Mouse (Mus musculus): ENCODE measurements around the gene Wdr48. TPM values are rescaled to one million over a fixed set of nuclear protein-coding genes. Genes with fewer than 3 reads are reported as not detected.

The Wdr48 gene
- polyA plus RNA-seq, 1 experiment from 2014 or later: 50.2 TPM

DNA sequence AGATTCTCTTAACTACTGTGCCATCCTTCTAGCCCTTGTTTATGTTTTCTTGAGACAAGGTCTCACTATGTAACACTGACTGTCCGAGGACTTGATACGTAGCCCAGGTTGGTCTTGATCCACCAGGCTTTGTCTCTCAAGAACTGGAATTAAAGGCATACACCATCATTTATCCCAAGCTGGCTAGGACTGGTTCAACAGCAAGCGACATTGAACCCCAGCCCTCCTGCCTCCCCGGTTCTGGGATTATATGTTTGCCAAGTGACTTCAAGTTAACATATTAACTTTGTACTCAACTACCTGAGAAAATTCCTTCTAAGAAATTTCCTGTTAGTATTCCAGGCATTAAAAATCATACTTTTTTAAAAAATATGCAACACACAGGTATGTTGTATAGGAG is 80.6 kb downstream of the Wdr48 start:
- no peaks in the 10 kb centered on the region for H3K9me3 ChIP-seq (ENCODE audit: control insufficient read depth, low read length)
- H3K27ac ChIP-seq (replicated peaks; ENCODE audit: low read depth, low read length): no peak overlapping the region
- DNase-seq (ENCODE audit: low spot score): no peak
- H3K4me3 ChIP-seq (ENCODE audit: low read depth, low read length): no peak overlapping the region
- H3K36me3 ChIP-seq (ENCODE audit: control insufficient read depth, insufficient read depth, low read length): peaks cover 35% of the 10 kb centered on the region
- 95% methylated on average over 4 of the region's 4 CpGs for WGBS
- H3K4me1 ChIP-seq (ENCODE audit: control insufficient read depth, insufficient read depth, low read length): peaks cover 36% of the 10 kb centered on the region
- H3K4me2 ChIP-seq (ENCODE audit: low read depth, low read length): no peak overlapping the region
- H3K27me3 ChIP-seq (replicated peaks; ENCODE audit: control insufficient read depth, insufficient read depth, low read length): no peaks in the 10 kb centered on the region
- no peak for ATAC-seq (ENCODE audit: low read depth)
- H3K9ac ChIP-seq (ENCODE audit: low read depth, low read length): no peak overlapping the region

Other genes starting within 250 kb of the Wdr48 start
- gene Scn10a, start 175.6 kb upstream of the Wdr48 start, polyA plus RNA-seq (2014; fragmentation: Nextera tagmentation; extraction: Ambion mirVana): 1.8 and 2.5 TPM in 2 replicates
- gene Scn11a, start 69.4 kb upstream of the Wdr48 start, polyA plus RNA-seq (2014; fragmentation: Nextera tagmentation; extraction: Ambion mirVana): 0.38 and 0.89 TPM in 2 replicates
- gene Gorasp1, start 42.7 kb downstream of the Wdr48 start, polyA plus RNA-seq (2014; fragmentation: Nextera tagmentation; extraction: Ambion mirVana): 29.9 and 32.4 TPM in 2 replicates
- gene Ttc21a, start 42.7 kb downstream of the Wdr48 start, polyA plus RNA-seq (2014; fragmentation: Nextera tagmentation; extraction: Ambion mirVana): 0.52 and 0.72 TPM in 2 replicates
- 1.7 and 2.4 TPM in 2 replicates for gene Csrnp1, start 89.8 kb downstream of the Wdr48 start, polyA plus RNA-seq (2014; fragmentation: Nextera tagmentation; extraction: Ambion mirVana)
- gene Xirp1, start 128.7 kb downstream of the Wdr48 start, polyA plus RNA-seq (2014; fragmentation: Nextera tagmentation; extraction: Ambion mirVana): 4.9 and 8.0 TPM in 2 replicates
- gene Cx3cr1, start 175.0 kb downstream of the Wdr48 start, polyA plus RNA-seq (2014; fragmentation: Nextera tagmentation; extraction: Ambion mirVana): 9.8 and 11.3 TPM in 2 replicates
- gene Ccr8, start 197.2 kb downstream of the Wdr48 start, polyA plus RNA-seq (2014; fragmentation: Nextera tagmentation; extraction: Ambion mirVana): 1.3 and 2.3 TPM in 2 replicates
- 23.6 and 23.8 TPM in 2 replicates for gene Slc25a38, start 215.5 kb downstream of the Wdr48 start, polyA plus RNA-seq (2014; fragmentation: Nextera tagmentation; extraction: Ambion mirVana)
- gene Rpsa, start 232.8 kb downstream of the Wdr48 start, polyA plus RNA-seq (2014; fragmentation: Nextera tagmentation; extraction: Ambion mirVana): 1,998 and 2,049 TPM in 2 replicates

All from embryonic facial prominence, embryonic 14.5 days (tissue).